Mouse (Mus musculus) hindbrain, postnatal 0 days (tissue): ENCODE data around the gene Ankrd52. TPM values are rescaled to one million over a fixed set of nuclear protein-coding genes. Genes with fewer than 3 reads are reported as not detected.

Experiments used
- ATAC-seq: fragments of 200-750 bp; cut with Nextera tagmentation; 2 replicates; pipeline ENCODE4 v1.8.0; 2017; ENCODE audit warnings: mild to moderate bottlenecking, moderate TSS enrichment, moderate library complexity
- DNase-seq: peaks from one replicate; pipeline ENCODE4 v3.0.0-alpha.2; 2015; ENCODE audit warnings: low spot score
- H3K27ac ChIP-seq: fragments of 300-500 bp; sonication (generic); 2 replicates; pipeline ENCODE4 v1.5.1; 2014; ENCODE audit warnings: mild to moderate bottlenecking
- H3K27me3 ChIP-seq: fragments of 300-500 bp; sonication (generic); 2 replicates; pipeline ENCODE4 v1.6.1; 2014; ENCODE audit warnings: low read length, mixed read lengths; ENCODE audit not compliant: insufficient read depth
- H3K36me3 ChIP-seq: fragments of 300-500 bp; sonication (generic); 2 replicates; pipeline ENCODE4 v1.6.1; 2014; ENCODE audit warnings: low read length, mixed read lengths; ENCODE audit not compliant: insufficient read depth
- H3K4me1 ChIP-seq: fragments of 300-500 bp; sonication (generic); 2 replicates; pipeline ENCODE4 v1.6.1; 2014; ENCODE audit warnings: antibody characterized with exemption, low read length, mixed read lengths; ENCODE audit not compliant: insufficient read depth
- H3K4me2 ChIP-seq: fragments of 300-500 bp; sonication (generic); 2 replicates; pipeline ENCODE4 v1.6.1; 2014; ENCODE audit warnings: low read depth, mild to moderate bottlenecking, low read length, moderate library complexity, mixed read lengths
- H3K4me3 ChIP-seq: fragments of 300-500 bp; sonication (generic); 2 replicates; pipeline ENCODE4 v1.5.1; 2014; ENCODE audit warnings: low read length
- H3K9ac ChIP-seq: fragments of 300-500 bp; sonication (generic); replicated peaks from 2 replicates; pipeline ENCODE4 v1.6.1; 2014; ENCODE audit warnings: mild to moderate bottlenecking, low read length, moderate library complexity, mixed read lengths
- H3K9me3 ChIP-seq: fragments of 300-500 bp; sonication (generic); 2 replicates; pipeline ENCODE4 v1.6.1; 2016; ENCODE audit warnings: low read length, mixed read lengths
- CTCF ChIP-seq: IDR thresholded peaks from 2 replicates; pipeline ENCODE4 v1.5.1; 2016; ENCODE audit warnings: antibody characterized with exemption, control low read depth, low read depth
- WGBS: fragments of 180-500 bp; shearing (Covaris S2); extraction: QIAGEN DNeasy Blood & Tissue Kit; methylation state at CpG from one replicate; pipeline ENCODE4 v1.1.7; 2014; 5-methylcytosine and 5-hydroxymethylcytosine counted together
- polyA plus RNA-seq: library from polyadenylated mRNA; unstranded; fragments of >200 nt; fragmentation: Nextera tagmentation; extraction: Ambion mirVana; gene quantifications from 2 replicates; pipeline ENCODE4 v1.2.1, GENCODE M21; 2015
- total RNA-seq: library from RNA; depleted of rRNA; stranded (reverse); fragments of >200 nt; gene quantifications from 2 replicates; pipeline ENCODE4 v1.2.3, GENCODE M21; 2014

Ankrd52 gene
- total and polyA plus RNA-seq, 2 experiments from 2014 or later, result 10.6 to 38.8 TPM

GRCm38 (mm10) chr10:128414848-128415247, 37.9 kb downstream of the Ankrd52 start:
- DNase-seq (no peak), ATAC-seq (no peak)
- WGBS, result 98% methylated on average over 5 of the region's 5 CpGs
- H3K36me3 ChIP-seq, result peaks cover 19% of the 10 kb centered on the region
- TF ChIP-seq CTCF, result no peak
- peaks cover 15% of the 10 kb centered on the region for H3K4me1 ChIP-seq
- no peak overlapping the region for H3K27ac ChIP-seq
- no peak overlapping the region for H3K4me3 ChIP-seq
- H3K9me3 ChIP-seq, result no peaks in the 10 kb centered on the region
- no peak overlapping the region for H3K4me2 ChIP-seq
- H3K9ac ChIP-seq, result no peak overlapping the region
- H3K27me3 ChIP-seq, result no peaks in the 10 kb centered on the region

- H3K4me1 ChIP-seq, result no peaks in the 10 kb centered on the region
- no peak for ATAC-seq
- H3K27me3 ChIP-seq, result no peaks in the 10 kb centered on the region
- H3K9me3 ChIP-seq, result no peaks in the 10 kb centered on the region
- no peak overlapping the region for H3K9ac ChIP-seq
- no peak for TF ChIP-seq CTCF
- WGBS, result 73% methylated on average over 5 of the region's 5 CpGs
- H3K36me3 ChIP-seq, result peaks cover 35% of the 10 kb centered on the region
- no peak overlapping the region for H3K27ac ChIP-seq
- no peak for DNase-seq
- no peak overlapping the region for H3K4me3 ChIP-seq
- no peak overlapping the region for H3K4me2 ChIP-seq
These were observed 45.5 kb downstream of the Ankrd52 start for GRCm38 (mm10) chr10:128422426-128422825.

GRCm38 (mm10) chr10:128424604-128425003, 47.7 kb downstream of the Ankrd52 start:
- TF ChIP-seq CTCF, result no peak
- 64% methylated on average over 7 of the region's 7 CpGs for WGBS
- Histone ChIP-seq H3K36me3 (peaks cover 42% of the 10 kb centered on the region), H3K4me3 (no peak overlapping the region), H3K27me3 (no peaks in the 10 kb centered on the region), H3K9ac (no peak overlapping the region), H3K9me3 (no peaks in the 10 kb centered on the region), H3K4me1 (no peaks in the 10 kb centered on the region), H3K27ac (no peak overlapping the region), H3K4me2 (no peak overlapping the region)
- DNase-seq (no peak), ATAC-seq (no peak)

GRCm38 (mm10) chr10:128425260-128425659, 48.3 kb downstream of the Ankrd52 start:
- H3K27ac ChIP-seq, result no peak overlapping the region
- no peaks in the 10 kb centered on the region for H3K4me1 ChIP-seq
- TF ChIP-seq CTCF, result no peak
- H3K9ac ChIP-seq, result no peak overlapping the region
- no peak overlapping the region for H3K4me3 ChIP-seq
- peaks cover 42% of the 10 kb centered on the region for H3K36me3 ChIP-seq
- H3K9me3 ChIP-seq, result no peaks in the 10 kb centered on the region
- H3K4me2 ChIP-seq, result no peak overlapping the region
- ATAC-seq, result no peak
- WGBS, result 93% methylated on average over 3 of the region's 3 CpGs
- DNase-seq, result no peak
- H3K27me3 ChIP-seq, result no peaks in the 10 kb centered on the region

- 93% methylated on average over 5 of the region's 5 CpGs for WGBS
- H3K27me3 ChIP-seq, result no peaks in the 10 kb centered on the region
These were observed 52.1 kb downstream of the Ankrd52 start for GRCm38 (mm10) chr10:128429052-128429451.

GRCm38 (mm10) chr10:128429454-128429853, 52.5 kb downstream of the Ankrd52 start:
- Histone ChIP-seq H3K9ac (no peak overlapping the region), H3K4me1 (no peaks in the 10 kb centered on the region), H3K4me3 (no peak overlapping the region), H3K9me3 (no peaks in the 10 kb centered on the region), H3K27me3 (no peaks in the 10 kb centered on the region), H3K4me2 (no peak overlapping the region), H3K36me3 (peaks cover 38% of the 10 kb centered on the region), H3K27ac (no peak overlapping the region)
- 85% methylated on average over 4 of the region's 4 CpGs for WGBS
- ATAC-seq, result no peak
- DNase-seq, result no peak
- TF ChIP-seq CTCF, result no peak

More at GRCm38 (mm10) chr10:128429052-128429451, 52.1 kb downstream of the Ankrd52 start:
- peaks cover 38% of the 10 kb centered on the region for H3K36me3 ChIP-seq
- TF ChIP-seq CTCF, result no peak
- no peak overlapping the region for H3K9ac ChIP-seq
- DNase-seq (no peak), ATAC-seq (no peak)
- no peaks in the 10 kb centered on the region for H3K4me1 ChIP-seq
- no peaks in the 10 kb centered on the region for H3K9me3 ChIP-seq
- no peak overlapping the region for H3K4me3 ChIP-seq
- H3K4me2 ChIP-seq, result no peak overlapping the region
- H3K27ac ChIP-seq, result no peak overlapping the region

GRCm38 (mm10) chr10:128433417-128433816, 56.5 kb downstream of the Ankrd52 start:
- Histone ChIP-seq H3K9me3 (no peaks in the 10 kb centered on the region), H3K4me3 (no peak overlapping the region), H3K27me3 (no peaks in the 10 kb centered on the region), H3K27ac (no peak overlapping the region), H3K4me2 (no peak overlapping the region), H3K9ac (no peak overlapping the region), H3K4me1 (no peaks in the 10 kb centered on the region), H3K36me3 (peaks cover 57% of the 10 kb centered on the region)
- DNase-seq (no peak), ATAC-seq (no peak)
- 95% methylated on average over 2 of the region's 2 CpGs for WGBS
- no peak for TF ChIP-seq CTCF
